Mouse (Mus musculus) CH12.LX (cell line): ENCODE measurements around the gene Tmed6. TPM values are rescaled to one million over a fixed set of nuclear protein-coding genes. Genes with fewer than 3 reads are reported as not detected.

ENCODE experiments used
- DNase-seq: peaks from one replicate; pipeline ENCODE4 v3.0.0-alpha.2; 2013; ENCODE audit errors: extremely low read depth
- H3K27ac ChIP-seq: 2 replicates; pipeline ENCODE4 v1.5.1; 2012; ENCODE audit warnings: low read depth, mild to moderate bottlenecking, control low read depth, moderate library complexity; ENCODE audit not compliant: insufficient read depth
- H3K27me3 ChIP-seq: replicated peaks from 2 replicates; pipeline ENCODE3; 2012; ENCODE audit warnings: inconsistent platforms
- H3K36me3 ChIP-seq, 2 experiments: replicated peaks in 1 of 2; 2 replicates each; pipeline versions ENCODE3 to v1.6.1; 2012; ENCODE audit warnings: inconsistent platforms in 1 of 2, low read length in 1 of 2, mild to moderate bottlenecking in 1 of 2, mixed read lengths in 1 of 2, moderate library complexity in 1 of 2; ENCODE audit not compliant: control insufficient read depth in 1 of 2, insufficient read depth in 1 of 2
- H3K4me1 ChIP-seq, 2 experiments: 2 replicates each; pipeline ENCODE4 v1.6.1; 2012; ENCODE audit warnings: inconsistent platforms in 1 of 2, moderate library complexity in 1 of 2; ENCODE audit not compliant: insufficient read depth in 2 of 2, control insufficient read depth in 1 of 2
- H3K4me2 ChIP-seq: 2 replicates; pipeline ENCODE4 v1.6.1; 2012; ENCODE audit warnings: low read depth, mild to moderate bottlenecking, control low read depth; ENCODE audit not compliant: poor library complexity, insufficient read depth, severe bottlenecking
- H3K4me3 ChIP-seq, 3 experiments: fragments of 150-350 bp in 1 of 3; sonication (generic) in 1 of 3; replicated peaks in 1 of 3; 2 replicates each; pipeline versions ENCODE3 to v1.5.1; 2011 to 2012; ENCODE audit warnings: low read depth in 2 of 3, low read length in 2 of 3, mild to moderate bottlenecking in 2 of 3, moderate library complexity in 2 of 3, control low read depth in 1 of 3, improper control_type of control experiment in 1 of 3, inconsistent platforms in 1 of 3, mixed read lengths in 1 of 3; ENCODE audit not compliant: poor library complexity in 1 of 3
- H3K79me2 ChIP-seq: replicated peaks from 2 replicates; pipeline ENCODE4 v1.6.1; 2012; ENCODE audit warnings: mild to moderate bottlenecking, moderate library complexity; ENCODE audit not compliant: control insufficient read depth, poor library complexity, insufficient read depth, severe bottlenecking; ENCODE audit errors: extremely low read depth
- H3K9ac ChIP-seq: 2 replicates; pipeline ENCODE4 v1.6.1; 2012; ENCODE audit warnings: low read depth, mild to moderate bottlenecking, control low read depth, moderate library complexity; ENCODE audit not compliant: insufficient read depth
- H3K9me3 ChIP-seq: replicated peaks from 2 replicates; pipeline ENCODE3; 2012; ENCODE audit warnings: low read length, inconsistent platforms, mixed read lengths
- BHLHE40 ChIP-seq: IDR thresholded peaks from 2 replicates; pipeline ENCODE4 v1.6.1; 2011; ENCODE audit warnings: mild to moderate bottlenecking, low read depth, low read length, improper control_type of control experiment
- CHD1 ChIP-seq: IDR thresholded peaks from 2 replicates; pipeline ENCODE4 v1.6.1; 2012; ENCODE audit warnings: low read depth, low read length, improper control_type of control experiment, inconsistent platforms
- CHD2 ChIP-seq: IDR thresholded peaks from 2 replicates; pipeline ENCODE4 v1.6.1; 2011; ENCODE audit warnings: low read length, improper control_type of control experiment
- CTCF ChIP-seq, 2 experiments: IDR thresholded peaks in 1 of 2; conservative IDR thresholded peaks in 1 of 2; 2 replicates each; pipeline ENCODE4 v1.5.1; 2011 to 2012; ENCODE audit warnings: low read depth in 2 of 2, low read length in 2 of 2, improper control_type of control experiment in 1 of 2, inconsistent platforms in 1 of 2, mild to moderate bottlenecking in 1 of 2, moderate library complexity in 1 of 2
- ELF1 ChIP-seq: IDR thresholded peaks from 2 replicates; pipeline ENCODE4 v1.6.1; 2014; ENCODE audit warnings: low read depth, mild to moderate bottlenecking, inconsistent platforms, low read length, improper control_type of control experiment
- EP300 ChIP-seq: IDR thresholded peaks from 2 replicates; pipeline ENCODE4 v1.6.1; 2011; ENCODE audit warnings: low read length, improper control_type of control experiment
- GABPA ChIP-seq: IDR thresholded peaks from 2 replicates; pipeline ENCODE4 v1.6.1; 2012; ENCODE audit warnings: low read depth, low read length, improper control_type of control experiment, inconsistent platforms; ENCODE audit not compliant: insufficient replicate concordance
- HCFC1 ChIP-seq: IDR thresholded peaks from 2 replicates; pipeline ENCODE4 v1.6.1; 2012; ENCODE audit warnings: low read depth, mild to moderate bottlenecking, inconsistent platforms, low read length, improper control_type of control experiment
- MAFK ChIP-seq: IDR thresholded peaks from 2 replicates; pipeline ENCODE4 v1.6.1; 2011; ENCODE audit warnings: low read length, improper control_type of control experiment; ENCODE audit not compliant: insufficient replicate concordance
- MAX ChIP-seq: IDR thresholded peaks from 2 replicates; pipeline ENCODE4 v1.6.1; 2011; ENCODE audit warnings: low read length, improper control_type of control experiment
- MAZ ChIP-seq: IDR thresholded peaks from 2 replicates; pipeline ENCODE4 v1.6.1; 2012; ENCODE audit warnings: low read depth, mild to moderate bottlenecking, inconsistent platforms, low read length, improper control_type of control experiment, moderate library complexity
- MEF2A ChIP-seq: IDR thresholded peaks from 2 replicates; pipeline ENCODE4 v1.6.1; 2014; ENCODE audit warnings: low read depth, mild to moderate bottlenecking, inconsistent platforms, low read length, improper control_type of control experiment, borderline replicate concordance
- POLR2A ChIP-seq: IDR thresholded peaks from 2 replicates; pipeline ENCODE4 v1.6.1; 2011; ENCODE audit warnings: low read depth, mild to moderate bottlenecking, improper control_type of control experiment, low read length
- POLR2AphosphoS2 ChIP-seq: IDR thresholded peaks from 2 replicates; pipeline ENCODE4 v1.6.1; 2011; ENCODE audit warnings: low read depth, low read length, improper control_type of control experiment
- RAD21 ChIP-seq: IDR thresholded peaks from 2 replicates; pipeline ENCODE4 v1.6.1; 2011; ENCODE audit warnings: low read depth, mild to moderate bottlenecking, low read length, improper control_type of control experiment, moderate library complexity
- RCOR1 ChIP-seq: conservative IDR thresholded peaks from 2 replicates; pipeline ENCODE4 v1.6.1; 2012; ENCODE audit warnings: low read depth, mild to moderate bottlenecking, inconsistent platforms, low read length, improper control_type of control experiment
- SMC3 ChIP-seq: IDR thresholded peaks from 2 replicates; pipeline ENCODE4 v1.6.1; 2011; ENCODE audit warnings: low read depth, low read length, improper control_type of control experiment
- TBP ChIP-seq: conservative IDR thresholded peaks from 2 replicates; pipeline ENCODE4 v1.6.1; 2011; ENCODE audit warnings: low read depth, low read length, improper control_type of control experiment
- UBTF ChIP-seq: IDR thresholded peaks from 2 replicates; pipeline ENCODE4 v1.6.1; 2012; ENCODE audit warnings: low read depth, mild to moderate bottlenecking, inconsistent platforms, low read length, improper control_type of control experiment, moderate library complexity
- ZC3H11A ChIP-seq: IDR thresholded peaks from 2 replicates; pipeline ENCODE4 v1.6.1; 2012; ENCODE audit warnings: low read depth, mild to moderate bottlenecking, inconsistent platforms, low read length, improper control_type of control experiment
- ZMIZ1 ChIP-seq: IDR thresholded peaks from 2 replicates; pipeline ENCODE4 v1.6.1; 2012; ENCODE audit warnings: low read depth, mild to moderate bottlenecking, inconsistent platforms, low read length, improper control_type of control experiment
- ZNF384 ChIP-seq: IDR thresholded peaks from 2 replicates; pipeline ENCODE4 v1.6.1; 2012; ENCODE audit warnings: low read depth, low read length, improper control_type of control experiment, inconsistent platforms
- dilution Hi-C: fragments of 300-500 bp; cut with MboI; formaldehyde crosslinking; loops from 2 replicates; pipeline ENCODE4 v1.14.3; 2020; ENCODE audit warnings: low sequenced_read_pairs; ENCODE audit not compliant: extremely low pct_unique_long_range_greater_than_20kb, extremely low pct_ligation_motif_present
- in situ Hi-C: fragments of 300-500 bp; cut with MboI; formaldehyde crosslinking; loops from 3 replicates; pipeline ENCODE4 v1.14.3; 2019; ENCODE audit warnings: low sequenced_read_pairs, low pct_ligation_motif_present, low pct_unique_long_range_greater_than_20kb, mixed read lengths
- polyA plus RNA-seq: library from polyadenylated mRNA; unstranded; fragments of >175 nt; gene quantifications from 2 replicates; pipeline ENCODE4 v1.2.1, GENCODE M21; 2012; ENCODE audit warnings: low read depth; ENCODE audit not compliant: insufficient read length
- total RNA-seq, 2 experiments: library from RNA; depleted of rRNA; stranded (reverse); fragments of 300-350 nt in 1 of 2; fragments of >200 nt in 1 of 2; gene quantifications; 2 replicates each; pipeline ENCODE4 v1.2.3; 2012 to 2014

The Tmed6 gene
- total and polyA plus RNA-seq, 3 experiments = 0.36 to 0.97 TPM; not detected in 1

GRCm38 (mm10) chr8:107052046-107052445 is 13.4 kb downstream of the Tmed6 start:
- no peak overlapping the region for H3K4me2 ChIP-seq
- peaks cover 2 to 25% of the 10 kb centered on the region in 2 experiments; a peak in 3 of 4 replicates for H3K4me1 ChIP-seq
- H3K9me3 ChIP-seq = no peaks in the 10 kb centered on the region
- H3K36me3 ChIP-seq = peaks cover 41 to 56% of the 10 kb centered on the region in 2 experiments
- H3K4me3 ChIP-seq = no peak overlapping the region
- dilution Hi-C loops = no loop called here
- TF ChIP-seq ZNF384 (no peak), EP300 (no peak), ELF1 (no peak), RCOR1 (no peak), SMC3 (no peak), TBP (no peak), CHD2 (no peak), ZMIZ1 (no peak), RAD21 (no peak), POLR2AphosphoS2 (no peak), HCFC1 (no peak), MAZ (no peak), ZC3H11A (no peak), CHD1 (no peak), BHLHE40 (no peak), POLR2A (no peak), MEF2A (no peak), MAFK (no peak), CTCF (conservative IDR thresholded peaks at IDR 0.05 in 1 of 2, IDR thresholded peaks at IDR 0.05 in 1 of 2; ENCODE audit: low read depth in 2 of 2, low read length in 2 of 2) (no peak), GABPA (no peak)
- in situ Hi-C loops = no loop called here
- no peaks in the 10 kb centered on the region for H3K27me3 ChIP-seq
- no peak overlapping the region for H3K27ac ChIP-seq
- DNase-seq = no peak
- no peak overlapping the region for H3K9ac ChIP-seq
- peaks cover 37% of the 10 kb centered on the region for H3K79me2 ChIP-seq

DNA sequence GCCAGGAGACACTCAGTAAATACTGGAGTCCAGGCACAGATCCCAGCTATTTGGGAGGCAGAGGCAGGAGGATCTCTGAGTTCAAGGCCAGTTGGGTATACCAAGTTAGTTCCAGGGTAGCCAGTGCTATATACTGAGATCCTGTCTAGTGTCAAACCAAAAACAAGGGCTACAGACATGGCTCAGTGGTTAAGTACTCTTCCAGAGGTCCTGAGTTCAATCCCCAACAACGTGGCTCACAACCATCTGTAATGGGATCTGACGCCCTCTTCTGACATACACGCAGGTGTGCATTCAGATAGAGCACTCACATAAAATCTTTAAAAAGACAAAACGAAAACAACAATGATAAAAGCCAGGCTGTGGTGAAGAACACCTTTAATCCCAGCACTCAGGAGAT is 16.0 kb downstream of the Tmed6 start:
- Histone ChIP-seq H3K4me1 (peaks cover 5 to 40% of the 10 kb centered on the region in 2 experiments; a peak in 3 of 4 replicates), H3K4me2 (peak overlapping the region; percentile 88), H3K36me3 (peaks cover 62 to 75% of the 10 kb centered on the region in 2 experiments), H3K27ac (no peak overlapping the region), H3K27me3 (no peaks in the 10 kb centered on the region), H3K79me2 (peaks cover 25% of the 10 kb centered on the region), H3K9ac (peak overlapping the region; percentile 74), H3K4me3 (peak overlapping the region; percentile 6 to 91 (median 90)), H3K9me3 (no peaks in the 10 kb centered on the region)
- TF ChIP-seq CTCF (conservative IDR thresholded peaks at IDR 0.05 in 1 of 2, IDR thresholded peaks at IDR 0.05 in 1 of 2; ENCODE audit: low read depth in 2 of 2, low read length in 2 of 2) (peak in 1 of 2 experiments; percentile 18; a peak in 2 of 4 replicates), UBTF (no peak), ZMIZ1 (no peak), MAX (no peak)
- dilution Hi-C loops = no loop called here
- no peak for DNase-seq
- in situ Hi-C loops = no loop called here
